Mouse (Mus musculus) forebrain, embryonic 11.5 days (tissue): ENCODE results near the gene Ehd4. TPM values are rescaled to one million over a fixed set of nuclear protein-coding genes. Genes with fewer than 3 reads are reported as not detected.

Experiments
- ATAC-seq: fragments of 200-750 bp; cut with Nextera tagmentation; replicated peaks from 2 replicates; pipeline ENCODE4 v1.8.0; 2017; ENCODE audit warnings: moderate TSS enrichment; ENCODE audit not compliant: low FRiP score
- DNase-seq: peaks from one replicate; pipeline ENCODE4 v3.0.0-alpha.2; 2017; ENCODE audit warnings: low spot score
- H3K27ac ChIP-seq: fragments of 300-500 bp; sonication (generic); 2 replicates; pipeline ENCODE4 v1.5.1; 2014; ENCODE audit warnings: low read depth, low read length
- H3K27me3 ChIP-seq: fragments of 300-500 bp; sonication (generic); 2 replicates; pipeline ENCODE4 v1.6.1; 2014; ENCODE audit warnings: mild to moderate bottlenecking, low read length, mixed read lengths; ENCODE audit not compliant: control insufficient read depth, insufficient read depth
- H3K36me3 ChIP-seq: fragments of 300-500 bp; sonication (generic); 2 replicates; pipeline ENCODE4 v1.6.1; 2014; ENCODE audit warnings: mild to moderate bottlenecking, low read length, moderate library complexity, mixed read lengths; ENCODE audit not compliant: control insufficient read depth, insufficient read depth
- H3K4me1 ChIP-seq: fragments of 300-500 bp; sonication (generic); replicated peaks from 2 replicates; pipeline ENCODE4 v1.6.1; 2014; ENCODE audit warnings: low read length, mixed read lengths; ENCODE audit not compliant: control insufficient read depth, insufficient read depth
- H3K4me2 ChIP-seq: fragments of 300-500 bp; sonication (generic); 2 replicates; pipeline ENCODE4 v1.6.1; 2014; ENCODE audit warnings: low read depth, mild to moderate bottlenecking, low read length, moderate library complexity, mixed read lengths; ENCODE audit not compliant: severe bottlenecking
- H3K4me3 ChIP-seq: fragments of 300-500 bp; sonication (generic); 2 replicates; pipeline ENCODE4 v1.5.1; 2014; ENCODE audit warnings: low read depth, low read length
- H3K9ac ChIP-seq: fragments of 300-500 bp; sonication (generic); 2 replicates; pipeline ENCODE4 v1.6.1; 2014; ENCODE audit warnings: low read length
- H3K9me3 ChIP-seq: fragments of 300-500 bp; sonication (generic); 2 replicates; pipeline ENCODE4 v1.6.1; 2016; ENCODE audit warnings: low read length, mixed read lengths; ENCODE audit not compliant: control insufficient read depth
- WGBS: fragments of 180-500 bp; shearing (Covaris S2); extraction: QIAGEN DNeasy Blood & Tissue Kit; methylation state at CpG from one replicate; pipeline ENCODE4 v1.1.7; 2014; 5-methylcytosine and 5-hydroxymethylcytosine counted together
- polyA plus RNA-seq: library from polyadenylated mRNA; unstranded; fragments of >200 nt; fragmentation: Nextera tagmentation; extraction: Ambion mirVana; gene quantifications from 2 replicates; pipeline ENCODE4 v1.2.1, GENCODE M21; 2014

Gene Ehd4
- polyA plus RNA-seq, 1 experiment from 2014 or later: 13.1 TPM

- H3K4me3 ChIP-seq: no peak overlapping the region
- no peak overlapping the region for H3K27ac ChIP-seq
- no peak overlapping the region for H3K4me2 ChIP-seq
- no peaks in the 10 kb centered on the region for H3K4me1 ChIP-seq
- no peak overlapping the region for H3K9ac ChIP-seq
- H3K9me3 ChIP-seq: no peaks in the 10 kb centered on the region
- no peaks in the 10 kb centered on the region for H3K36me3 ChIP-seq
- ATAC-seq (no peak), DNase-seq (no peak)
- H3K27me3 ChIP-seq: no peaks in the 10 kb centered on the region
- 88% methylated on average over 2 of the region's 2 CpGs for WGBS
Observed at GRCm38 (mm10) chr2:120087897-120088296, 66.5 kb downstream of the Ehd4 start.

DNA sequence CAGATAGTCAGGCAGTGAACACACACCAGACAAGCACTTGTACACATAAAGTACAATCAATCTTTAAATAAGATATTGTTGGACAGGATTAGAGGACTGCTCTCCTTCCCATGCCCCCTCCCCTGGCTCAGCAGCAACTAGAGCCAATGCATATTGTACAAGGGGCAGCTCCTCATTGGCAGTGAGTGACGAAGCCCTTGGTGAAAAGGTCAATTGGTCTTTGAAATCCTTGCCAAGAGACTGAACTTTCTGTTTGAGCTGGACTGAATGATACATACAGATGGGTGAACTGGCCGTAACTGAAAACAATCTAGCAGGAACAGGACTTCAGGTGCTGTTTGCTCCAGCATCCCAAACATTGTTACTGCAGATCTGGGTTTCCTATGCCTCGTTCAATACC, 67.0 kb downstream of the Ehd4 start:
- Histone ChIP-seq H3K27me3 (no peaks in the 10 kb centered on the region), H3K4me1 (no peaks in the 10 kb centered on the region), H3K4me3 (no peak overlapping the region), H3K27ac (no peak overlapping the region), H3K4me2 (no peak overlapping the region), H3K36me3 (no peaks in the 10 kb centered on the region), H3K9me3 (no peaks in the 10 kb centered on the region), H3K9ac (no peak overlapping the region)
- ATAC-seq (no peak), DNase-seq (no peak)
- 86% methylated on average over 3 of the region's 3 CpGs for WGBS

GRCm38 (mm10) chr2:120086038-120086437, 68.4 kb downstream of the Ehd4 start:
- DNase-seq: no peak
- ATAC-seq: no peak
- Histone ChIP-seq H3K9ac (no peak overlapping the region), H3K27ac (no peak overlapping the region), H3K4me3 (no peak overlapping the region), H3K4me2 (no peak overlapping the region), H3K27me3 (no peaks in the 10 kb centered on the region), H3K36me3 (no peaks in the 10 kb centered on the region), H3K4me1 (no peaks in the 10 kb centered on the region), H3K9me3 (no peaks in the 10 kb centered on the region)
- 86% methylated on average over 3 of the region's 3 CpGs for WGBS

DNA sequence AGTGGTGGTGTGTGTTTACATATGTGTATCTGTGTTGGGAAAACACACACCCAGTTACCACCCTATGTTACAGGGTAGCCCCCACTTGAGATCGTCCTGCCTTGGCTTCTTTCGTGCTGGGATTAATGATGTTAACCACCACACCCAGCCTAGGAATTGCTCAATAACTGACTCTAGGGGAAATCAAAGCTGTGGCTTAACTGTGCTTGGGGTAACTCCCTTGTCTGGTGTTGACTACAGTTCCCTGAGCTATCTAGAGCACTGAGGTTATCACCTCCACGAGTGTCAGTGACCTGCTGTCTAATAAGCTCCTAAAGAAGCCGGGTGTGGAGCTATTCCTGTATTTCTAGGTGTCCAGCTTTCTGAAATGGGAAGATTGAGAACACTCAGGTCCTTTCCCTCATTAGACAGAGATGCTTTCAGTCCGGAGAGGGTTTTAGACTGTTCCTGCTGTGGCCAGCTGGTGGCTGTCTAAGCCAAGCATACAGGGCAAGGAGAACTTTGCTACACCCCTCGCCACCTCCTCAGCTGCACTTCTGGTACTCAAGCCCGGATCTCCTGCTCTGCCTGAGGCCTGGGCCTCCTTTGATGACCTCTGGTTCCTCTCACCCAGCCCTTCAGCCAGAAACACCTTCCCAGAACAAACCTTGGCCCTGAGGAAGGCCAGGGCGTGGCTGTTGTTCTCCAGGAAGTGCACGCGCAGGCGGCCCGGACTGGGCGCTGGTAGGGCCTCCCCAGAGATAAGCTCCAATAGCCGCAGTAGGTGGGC, 69.6 kb downstream of the Ehd4 start:
- no peak for DNase-seq
- H3K9ac ChIP-seq: no peak overlapping the region
- H3K27me3 ChIP-seq: no peaks in the 10 kb centered on the region
- 80% methylated on average over 14 of the region's 14 CpGs for WGBS
- H3K4me1 ChIP-seq: no peaks in the 10 kb centered on the region
- no peaks in the 10 kb centered on the region for H3K9me3 ChIP-seq
- H3K4me3 ChIP-seq: no peak overlapping the region
- no peak overlapping the region for H3K27ac ChIP-seq
- ATAC-seq: no peak
- H3K4me2 ChIP-seq: no peak overlapping the region
- no peaks in the 10 kb centered on the region for H3K36me3 ChIP-seq

- H3K9ac ChIP-seq: no peak overlapping the region
- no peak overlapping the region for H3K4me2 ChIP-seq
- no peaks in the 10 kb centered on the region for H3K9me3 ChIP-seq
- H3K4me1 ChIP-seq: no peaks in the 10 kb centered on the region
- ATAC-seq: no peak
- H3K27me3 ChIP-seq: peaks cover under 1% of the 10 kb centered on the region; the same call in 1 of the 2 replicates
- H3K36me3 ChIP-seq: no peaks in the 10 kb centered on the region
- DNase-seq: no peak
- H3K4me3 ChIP-seq: no peak overlapping the region
- WGBS: 71% methylated on average over 2 of the region's 2 CpGs
- H3K27ac ChIP-seq: no peak overlapping the region
Observed at GRCm38 (mm10) chr2:120082416-120082815, 72.0 kb downstream of the Ehd4 start.

DNA sequence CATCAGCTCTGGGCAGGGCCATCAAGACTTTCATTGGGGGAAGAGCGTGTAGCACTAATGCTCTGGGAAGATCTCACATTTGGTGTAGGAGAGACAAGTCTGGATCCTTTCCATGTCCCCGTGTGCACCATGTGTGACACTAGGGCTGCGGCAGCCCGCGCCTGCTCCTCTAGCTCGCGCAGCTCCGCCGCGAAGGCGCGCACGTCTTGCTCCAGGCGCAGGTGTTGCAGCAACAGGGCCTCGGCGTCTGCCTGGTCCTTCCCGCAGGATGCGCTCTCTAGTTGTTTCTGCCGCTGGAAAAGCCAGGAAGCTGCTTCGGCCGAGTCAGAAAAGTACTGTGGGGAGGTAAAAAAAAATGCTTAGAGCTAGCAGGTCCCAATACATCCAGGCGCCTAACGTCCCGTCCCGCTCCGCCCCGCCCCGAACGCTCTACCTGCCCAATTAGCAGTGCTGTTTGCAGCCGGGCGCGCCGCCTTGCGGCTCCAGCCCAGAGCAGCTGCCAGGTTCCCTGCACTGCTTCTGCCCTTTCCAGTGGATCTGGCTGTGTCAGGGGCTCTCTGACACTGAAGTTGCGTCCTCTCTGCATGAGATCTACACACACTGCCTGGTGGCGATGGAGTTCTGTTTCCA, 78.2 kb downstream of the Ehd4 start:
- peak overlapping the region; percentile 31 for H3K4me3 ChIP-seq
- peaks cover 17% of the 10 kb centered on the region for H3K27me3 ChIP-seq
- under 1% methylated on average over 36 of the region's 36 CpGs for WGBS
- no peak overlapping the region for H3K27ac ChIP-seq
- peak overlapping the region; percentile 12; the same call in 1 of the 2 replicates for H3K9ac ChIP-seq
- no peaks in the 10 kb centered on the region for H3K36me3 ChIP-seq
- H3K4me2 ChIP-seq: peak overlapping the region; percentile 62
- H3K4me1 ChIP-seq: peaks cover 5% of the 10 kb centered on the region; the same call in 1 of the 2 replicates
- H3K9me3 ChIP-seq: no peaks in the 10 kb centered on the region
- no peak; the same call in 1 of the 2 replicates for ATAC-seq
- DNase-seq: peak; percentile 82

DNA sequence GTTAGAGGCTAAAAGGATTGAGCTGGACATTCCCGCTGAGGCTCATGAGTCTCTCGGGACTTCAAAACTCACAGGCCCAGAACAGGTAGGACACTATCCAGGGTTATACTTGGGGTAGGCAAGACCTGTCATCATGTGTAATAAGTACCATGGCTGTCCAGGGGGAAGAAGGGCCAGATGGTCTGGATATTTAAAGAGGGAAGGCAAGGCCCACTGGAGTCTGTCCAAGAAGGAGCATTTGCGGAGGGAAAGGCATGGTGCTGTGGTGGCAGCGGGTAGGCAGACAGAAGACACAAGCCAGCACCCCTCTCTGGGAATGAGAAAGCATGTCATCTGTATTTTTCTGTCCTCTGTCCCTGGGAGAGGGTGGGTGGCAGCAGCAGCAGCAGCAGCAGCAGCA, 80.3 kb downstream of the Ehd4 start:
- no peaks in the 10 kb centered on the region for H3K9me3 ChIP-seq
- peaks cover 5% of the 10 kb centered on the region; the same call in 1 of the 2 replicates for H3K4me1 ChIP-seq
- H3K9ac ChIP-seq: no peak overlapping the region
- DNase-seq (no peak), ATAC-seq (no peak)
- no peaks in the 10 kb centered on the region for H3K36me3 ChIP-seq
- peaks cover 17% of the 10 kb centered on the region for H3K27me3 ChIP-seq
- H3K4me3 ChIP-seq: no peak overlapping the region
- 89% methylated on average over 4 of the region's 4 CpGs for WGBS
- H3K27ac ChIP-seq: no peak overlapping the region
- no peak overlapping the region for H3K4me2 ChIP-seq

DNA sequence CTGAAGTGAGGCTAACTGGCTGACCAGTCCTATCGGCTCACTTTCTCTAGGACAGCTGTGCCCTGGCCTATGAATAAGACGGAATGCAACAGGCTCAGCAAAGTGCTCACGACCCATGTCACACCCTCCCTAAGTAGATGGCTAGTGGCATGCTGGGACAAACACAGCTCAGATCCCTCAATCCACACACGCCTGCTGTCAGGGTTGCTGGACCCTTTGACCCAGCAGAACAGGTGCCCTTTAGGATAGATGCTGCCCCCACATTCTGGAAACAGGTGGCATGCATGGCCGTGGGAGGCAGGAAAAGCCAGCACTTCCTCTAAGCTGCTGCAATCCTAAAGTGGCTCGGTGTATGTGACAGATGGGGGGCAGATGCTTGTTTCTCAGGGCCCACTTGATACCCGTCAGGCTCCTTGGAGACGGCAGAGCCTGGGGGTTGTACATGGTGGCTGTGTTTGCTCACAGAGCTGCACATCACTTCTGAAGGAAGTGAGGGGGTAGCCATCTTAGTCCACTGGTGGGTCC, 84.9 kb downstream of the Ehd4 start:
- no peaks in the 10 kb centered on the region for H3K9me3 ChIP-seq
- WGBS: 81% methylated on average over 8 of the region's 8 CpGs
- H3K36me3 ChIP-seq: no peaks in the 10 kb centered on the region
- ATAC-seq: no peak
- no peak overlapping the region for H3K9ac ChIP-seq
- no peaks in the 10 kb centered on the region for H3K4me1 ChIP-seq
- no peaks in the 10 kb centered on the region for H3K27me3 ChIP-seq
- no peak for DNase-seq
- no peak overlapping the region for H3K27ac ChIP-seq
- H3K4me2 ChIP-seq: no peak overlapping the region
- no peak overlapping the region for H3K4me3 ChIP-seq
